Mouse (Mus musculus): ENCODE data around the gene Krtap10-10.

Gene Krtap10-10

DNA sequence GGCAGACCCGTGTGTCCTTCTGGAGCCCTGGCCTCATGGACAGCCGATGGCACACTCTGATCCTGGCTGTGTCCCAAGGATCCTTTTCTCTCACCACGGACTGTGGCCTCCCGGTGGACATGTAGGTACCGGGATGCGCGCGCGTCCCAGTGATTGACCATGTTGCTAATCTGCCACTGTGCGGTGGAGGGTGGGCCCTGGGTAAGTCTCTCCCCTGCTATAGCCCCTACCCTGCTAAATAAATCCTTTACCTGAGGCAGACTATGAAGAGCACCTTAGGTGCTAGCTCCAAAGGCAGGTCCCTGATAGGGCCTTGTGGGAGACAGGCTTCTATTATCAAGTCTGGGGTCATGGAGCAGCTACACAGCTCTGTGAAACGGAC lies 29.0 kb downstream of the Krtap10-10 start:
- no peak for DNase-seq (ENCODE audit: low read depth in 2 of 2, low spot score in 2 of 2)

- no peak for DNase-seq (ENCODE audit: low read depth in 2 of 2, low spot score in 2 of 2)
Measured at GRCm38 (mm10) chr10:77867546-77867945, 31.8 kb downstream of the Krtap10-10 start.

GRCm38 (mm10) chr10:77869651-77870050 lies 33.9 kb downstream of the Krtap10-10 start:
- DNase-seq (ENCODE audit: low read depth in 2 of 2, low spot score in 2 of 2), result no peak

DNA sequence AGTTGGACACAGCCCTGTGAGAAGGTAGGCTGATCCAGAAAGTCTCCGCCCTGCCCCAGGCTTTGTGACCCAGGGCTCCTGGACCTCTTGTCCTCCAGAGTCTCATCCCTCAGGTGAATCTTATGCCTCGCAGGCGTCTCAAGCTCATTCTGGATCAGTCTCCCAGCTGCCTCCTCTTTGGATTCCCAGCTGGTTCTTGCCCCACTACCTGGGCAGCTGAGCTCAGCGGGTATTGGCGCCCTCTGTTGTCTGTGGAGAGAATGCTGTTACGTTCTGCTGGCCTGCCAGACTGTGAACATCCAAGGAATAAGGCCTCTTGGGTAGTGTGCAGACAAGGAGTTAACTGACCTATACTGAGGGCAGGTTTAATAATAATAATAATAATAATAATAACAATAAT lies 43.2 kb downstream of the Krtap10-10 start:
- DNase-seq (ENCODE audit: low read depth in 2 of 2, low spot score in 2 of 2), result no peak

DNA sequence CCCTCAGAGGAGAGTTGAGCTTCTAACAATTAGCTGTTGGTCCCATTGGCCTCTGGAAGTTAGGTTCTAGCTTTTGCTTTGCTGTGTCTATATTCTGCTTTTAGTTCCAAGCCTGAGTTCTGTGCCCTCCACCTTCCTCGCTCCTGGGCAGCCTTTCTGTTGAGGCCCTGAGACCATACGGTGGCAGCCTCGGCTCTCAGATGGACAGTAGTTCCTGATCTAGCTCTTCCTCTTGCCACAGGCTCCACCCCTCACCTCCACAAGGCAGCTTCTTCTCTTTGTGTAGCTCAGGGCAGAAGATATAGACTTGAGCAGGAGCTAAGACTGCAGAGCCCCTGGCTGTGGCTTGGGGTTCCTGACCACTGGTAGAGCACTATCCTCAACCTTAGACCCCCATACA lies 44.6 kb downstream of the Krtap10-10 start:
- no peak for DNase-seq (ENCODE audit: low read depth in 2 of 2, low spot score in 2 of 2)

DNA sequence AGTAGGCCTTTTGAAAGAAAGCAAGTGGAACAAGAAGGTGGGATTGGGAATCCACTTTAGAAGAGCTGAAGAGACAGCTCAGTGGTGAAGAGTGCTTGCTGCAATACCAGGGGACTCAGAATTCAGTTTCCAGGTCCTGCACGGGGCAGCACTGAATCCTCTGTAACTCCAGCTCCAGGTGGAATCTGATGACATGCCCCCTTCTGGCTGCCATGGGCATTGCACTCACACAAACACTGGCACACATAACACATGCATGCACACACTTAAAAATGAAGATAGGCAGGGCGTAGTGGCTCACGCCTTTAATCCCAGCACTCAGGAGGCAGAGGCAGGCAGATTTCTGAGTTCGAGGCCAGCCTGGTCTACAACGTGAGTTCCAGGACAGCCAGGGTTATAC lies 46.8 kb downstream of the Krtap10-10 start:
- DNase-seq (ENCODE audit: low read depth in 2 of 2, low spot score in 2 of 2), result no peak

DNA sequence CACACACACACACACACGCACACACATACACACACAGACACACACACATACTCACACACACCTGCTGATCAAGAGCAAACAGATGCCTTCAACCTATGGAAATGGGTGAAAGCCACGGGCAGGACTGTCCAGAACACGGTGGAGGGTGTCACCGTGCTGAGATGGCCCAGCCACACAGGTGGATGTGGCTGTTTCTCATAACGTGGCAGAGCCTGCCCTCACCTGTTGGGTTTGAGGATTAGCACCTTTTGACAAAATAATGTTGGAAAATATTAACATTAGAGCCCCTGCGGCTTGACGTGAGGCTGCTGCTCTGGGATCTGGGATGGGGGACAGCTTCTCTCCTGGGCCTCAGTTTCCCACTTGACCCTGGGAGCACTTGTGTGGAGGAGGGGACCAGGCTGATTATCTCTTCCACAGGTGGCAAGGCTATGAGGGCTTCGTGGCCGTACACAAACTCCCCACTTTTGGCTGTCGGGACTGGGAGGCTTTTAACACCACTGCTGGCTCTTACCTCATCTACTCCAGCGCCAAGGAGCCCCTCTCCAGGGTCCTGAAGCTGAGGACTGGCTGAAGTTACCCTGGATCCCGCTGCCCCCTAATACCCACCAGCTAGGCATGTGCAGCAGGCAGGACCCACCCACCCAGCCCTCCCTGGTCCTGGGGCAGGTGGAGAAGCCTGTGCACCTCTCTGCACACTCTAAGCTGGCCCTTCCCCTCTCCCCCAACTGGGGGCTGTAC lies 50.4 kb downstream of the Krtap10-10 start:
- no peak for DNase-seq (ENCODE audit: low read depth in 2 of 2, low spot score in 2 of 2)

Data from CD8-positive naive resting alpha-beta T cell, adult 2 months (primary cell).